In genomic region chr10:5923096-5923495, GRCm38 (mm10) we compare ENCODE assay signal across 11 mouse cellular contexts. TPM values are rescaled to one million over a fixed set of nuclear protein-coding genes. Genes with fewer than 3 reads are reported as not detected.
DNase-seq lines count a peak whose midpoint lies in the region; ATAC-seq and TF ChIP-seq lines count a peak whose summit lies in the region.
"Had no signal": no experiment of that assay in that cellular context is flagged by ENCODE, and none has a peak within 500 bp of the region (broad histone marks: within the 10 kb centered on the region; RNA-seq: fewer than 3 reads in every experiment).

No protein-coding gene starts in this region.

- no peak for TF ChIP-seq POLR2A in cortical plate, adult 2 months (IDR thresholded peaks at IDR 0.05; ENCODE audit: extremely low read depth, insufficient read depth, low read length)

- no peak overlapping the region for H3K4me3 ChIP-seq in intestine, embryonic 14.5 days (ENCODE audit: low read depth, low read length)
- no peak overlapping the region for H3K4me3 ChIP-seq in intestine, embryonic 16.5 days (ENCODE audit: low read length)
- H3K4me3 ChIP-seq in cortical plate, adult 2 months (ENCODE audit: insufficient read depth, low read length), result no peak overlapping the region; the same call in 1 of the 2 replicates
- no peak overlapping the region for H3K4me3 ChIP-seq in layer of hippocampus, adult 2 months

- H3K27ac ChIP-seq in intestine, embryonic 14.5 days (ENCODE audit: low read depth), result no peak overlapping the region
- no peak overlapping the region for H3K27ac ChIP-seq in intestine, embryonic 16.5 days (ENCODE audit: low read length)
- H3K27ac ChIP-seq in cortical plate, adult 2 months (ENCODE audit: insufficient read depth, low read length), result no peak overlapping the region
- H3K27ac ChIP-seq in layer of hippocampus, adult 2 months, result no peak overlapping the region
- H3K27ac ChIP-seq: liver, embryonic 14.5 days had no signal

- peak; percentile 49 for DNase-seq in intestine, embryonic 14.5 days (ENCODE audit: low spot score)
- peak in 1 of 2 experiments; percentile 26 for DNase-seq in layer of hippocampus, adult 2 months (ENCODE audit: low spot score in 2 of 2)
- DNase-seq in retina, embryonic 14.5 days (ENCODE audit: low spot score), result peak; percentile 43
- no peak for DNase-seq in lung, postnatal 10 days
- DNase-seq in thymus, postnatal 0 days (ENCODE audit: low spot score), result no peak

- H3K36me3 ChIP-seq in intestine, embryonic 14.5 days (ENCODE audit: control insufficient read depth, insufficient read depth, low read length), result no peaks in the 10 kb centered on the region
- no peaks in the 10 kb centered on the region for H3K36me3 ChIP-seq in intestine, embryonic 16.5 days (ENCODE audit: control insufficient read depth, insufficient read depth, low read length)

- no peak overlapping the region for H3K9ac ChIP-seq in intestine, embryonic 14.5 days (ENCODE audit: low read length)
- H3K9ac ChIP-seq in intestine, embryonic 16.5 days (ENCODE audit: low read depth, low read length), result no peak overlapping the region
- H3K9ac ChIP-seq: liver, embryonic 14.5 days had no signal

- H3K9me3 ChIP-seq in intestine, embryonic 14.5 days (ENCODE audit: control insufficient read depth, low read length), result no peaks in the 10 kb centered on the region
- H3K9me3 ChIP-seq in intestine, embryonic 16.5 days (ENCODE audit: control insufficient read depth, low read length), result no peaks in the 10 kb centered on the region

- H3K4me2 ChIP-seq in intestine, embryonic 14.5 days (ENCODE audit: low read length), result no peak overlapping the region
- H3K4me2 ChIP-seq in intestine, embryonic 16.5 days (ENCODE audit: low read depth, low read length), result no peak overlapping the region

- ATAC-seq in intestine, embryonic 14.5 days (replicated peaks; ENCODE audit: low FRiP score, low TSS enrichment, low read depth), result no peak
- no peak for ATAC-seq in intestine, embryonic 16.5 days
- ATAC-seq in erythroblast, adult 5-6 weeks (replicated peaks; ENCODE audit: low FRiP score, poor library complexity, severe bottlenecking), result no peak
- ATAC-seq: inflammation-experienced regulatory T-cells, adult 6 months had no signal

- H3K27me3 ChIP-seq in intestine, embryonic 14.5 days (replicated peaks; ENCODE audit: control insufficient read depth, insufficient read depth, low read length), result peaks cover 3% of the 10 kb centered on the region; the same call in 1 of the 2 replicates
- H3K27me3 ChIP-seq in intestine, embryonic 16.5 days (replicated peaks; ENCODE audit: control insufficient read depth, insufficient read depth, low read length), result no peaks in the 10 kb centered on the region; the same call in 1 of the 2 replicates

- H3K4me1 ChIP-seq in intestine, embryonic 14.5 days (replicated peaks; ENCODE audit: control insufficient read depth, insufficient read depth, low read length), result no peaks in the 10 kb centered on the region
- no peaks in the 10 kb centered on the region for H3K4me1 ChIP-seq in intestine, embryonic 16.5 days (ENCODE audit: control insufficient read depth, insufficient read depth, low read length)
- H3K4me1 ChIP-seq in cortical plate, adult 2 months (ENCODE audit: control insufficient read depth, insufficient read depth, low read length), result no peaks in the 10 kb centered on the region; the same call in 1 of the 2 replicates

- WGBS in intestine, embryonic 14.5 days, result 22% methylated on average over 9 of the region's 9 CpGs
- WGBS in intestine, embryonic 16.5 days, result 26% methylated on average over 9 of the region's 9 CpGs

- peak; percentile 44; the same call in 1 of the 2 replicates for TF ChIP-seq CTCF in cortical plate, adult 2 months (IDR thresholded peaks at IDR 0.05; ENCODE audit: extremely low read depth, insufficient read depth, low read length)
- TF ChIP-seq CTCF in layer of hippocampus, adult 2 months (conservative IDR thresholded peaks at IDR 0.05), result peak; percentile 62

RNA-seq across cellular contexts. Expression of gene Rgs17, which starts 0.9 kb away (rescaled TPM):
- polyA plus RNA-seq in intestine, embryonic 14.5 days (2014; fragmentation: Nextera tagmentation; extraction: Ambion mirVana), result 2.1 and 2.8 TPM in 2 replicates
- polyA plus RNA-seq in intestine, embryonic 16.5 days (2015; fragmentation: Nextera tagmentation; extraction: Ambion mirVana), result 0.98 and 1.6 TPM in 2 replicates
- polyA plus RNA-seq in cortical plate, adult 2 months (2012; rRNA removed), result 21.1 and 22.9 TPM in 2 replicates
- total RNA-seq in layer of hippocampus, adult 2 months (2021), result 10 to 100 TPM; 30.0 to 34.8 TPM
- not detected in 2 replicates for total RNA-seq in erythroblast, adult 5-6 weeks (2015; ENCODE audit: low replicate concordance)
- 0.09 TPM in 1 of 2 replicates, not detected in the other for total RNA-seq in erythroblast, adult 5-6 weeks (2017; ENCODE audit: low replicate concordance)
- polyA plus RNA-seq in thymus, postnatal 0 days (2015; fragmentation: Nextera tagmentation; extraction: Ambion mirVana), result 1.5 and 2.1 TPM in 2 replicates
- total RNA-seq: MEL had no signal
- polyA plus RNA-seq: inflammation-experienced regulatory T-cells, adult 6 months had no signal

Comparison
In these comparisons a context has a peak if more than half of its experiments do, and no peak if none do; other contexts are left out.
1. DNase-seq: peak in intestine, embryonic 14.5 days (single experiment) and retina, embryonic 14.5 days (single experiment); none in lung, postnatal 10 days (single experiment) and thymus, postnatal 0 days (single experiment).